Mouse (Mus musculus) liver, embryonic 16.5 days (tissue): ENCODE data around the gene Gpc3. TPM values are rescaled to one million over a fixed set of nuclear protein-coding genes. Genes with fewer than 3 reads are reported as not detected.

Source experiments
- ATAC-seq: fragments of 200-750 bp; cut with Nextera tagmentation; 2 replicates; pipeline ENCODE4 v1.8.0; 2017; ENCODE audit warnings: low read depth, mild to moderate bottlenecking, moderate number of reproducible peaks, moderate library complexity
- H3K27ac ChIP-seq: fragments of 300-500 bp; sonication (generic); 2 replicates; pipeline ENCODE4 v1.5.1; 2014; ENCODE audit warnings: mild to moderate bottlenecking, low read length
- H3K27me3 ChIP-seq: fragments of 300-500 bp; sonication (generic); 2 replicates; pipeline ENCODE4 v1.6.1; 2014; ENCODE audit warnings: low read depth, low read length, mixed read lengths; ENCODE audit not compliant: control insufficient read depth, insufficient read depth
- H3K36me3 ChIP-seq: fragments of 300-500 bp; sonication (generic); 2 replicates; pipeline ENCODE4 v1.6.1; 2014; ENCODE audit warnings: mild to moderate bottlenecking; ENCODE audit not compliant: control insufficient read depth, insufficient read depth
- H3K4me1 ChIP-seq: fragments of 300-500 bp; sonication (generic); 2 replicates; pipeline ENCODE4 v1.6.1; 2014; ENCODE audit warnings: low read depth, low read length, mixed read lengths; ENCODE audit not compliant: control insufficient read depth
- H3K4me2 ChIP-seq: fragments of 300-500 bp; sonication (generic); 2 replicates; pipeline ENCODE4 v1.6.1; 2014; ENCODE audit warnings: low read depth, low read length, mixed read lengths
- H3K4me3 ChIP-seq: fragments of 300-500 bp; sonication (generic); 2 replicates; pipeline ENCODE4 v1.5.1; 2014; ENCODE audit warnings: low read depth, mild to moderate bottlenecking, low read length
- H3K9ac ChIP-seq: fragments of 300-500 bp; sonication (generic); 2 replicates; pipeline ENCODE4 v1.6.1; 2014; ENCODE audit warnings: low read depth, low read length
- H3K9me3 ChIP-seq: fragments of 300-500 bp; sonication (generic); replicated peaks from 2 replicates; pipeline ENCODE4 v1.6.1; 2016; ENCODE audit warnings: low read length; ENCODE audit not compliant: control insufficient read depth
- WGBS: fragments of 180-500 bp; shearing (Covaris S2); extraction: QIAGEN DNeasy Blood & Tissue Kit; methylation state at CpG from one replicate; pipeline ENCODE4 v1.1.7; 2014; ENCODE audit not compliant: insufficient replicate concordance; 5-methylcytosine and 5-hydroxymethylcytosine counted together
- polyA plus RNA-seq: library from polyadenylated mRNA; unstranded; fragments of >200 nt; fragmentation: Nextera tagmentation; extraction: Ambion mirVana; gene quantifications from 2 replicates; pipeline ENCODE4 v1.2.1, GENCODE M21; 2015

Gene Gpc3
- polyA plus RNA-seq: 312 and 343 TPM in 2 replicates

DNA sequence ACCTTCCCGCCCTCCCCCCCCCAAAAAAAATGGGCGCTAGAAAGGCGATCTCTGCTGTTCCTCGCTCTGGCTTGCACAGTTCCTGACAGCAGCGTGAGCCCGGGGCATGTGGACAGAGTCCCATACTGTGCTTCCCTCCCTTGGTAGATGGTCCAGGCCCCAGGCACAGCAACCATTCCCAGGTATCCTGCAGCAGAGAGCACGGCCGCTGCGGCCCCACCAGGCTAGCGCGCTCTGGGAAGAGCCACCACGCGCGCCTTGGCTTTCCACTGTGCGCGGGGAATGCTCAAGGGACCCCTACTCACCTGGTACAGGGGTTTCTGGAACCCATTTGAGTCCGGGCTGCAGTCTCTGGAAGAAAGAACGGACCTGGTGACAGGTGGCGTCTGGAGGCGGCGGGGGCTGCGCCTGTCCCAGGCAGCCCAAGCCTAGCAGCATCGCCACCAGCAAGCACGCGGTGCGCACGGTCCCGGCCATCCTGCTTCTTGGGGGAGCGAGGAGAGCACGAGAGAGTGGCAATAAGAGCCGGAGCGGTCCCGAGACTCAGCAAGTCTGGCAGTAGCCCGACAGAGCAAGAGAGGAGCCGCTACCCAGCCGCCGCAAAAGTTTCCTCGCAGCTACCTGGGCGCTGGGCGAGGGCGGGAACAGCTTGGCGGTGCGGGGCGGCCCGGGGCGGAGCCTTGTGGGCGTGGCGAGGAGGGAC is at the start of gene Gpc3:
TSS of gene Gpc3 (minus strand) at position 623 of the 703 bp plus-strand sequence.
- H3K27ac ChIP-seq: no peak within 1 kb of the TSS

DNA sequence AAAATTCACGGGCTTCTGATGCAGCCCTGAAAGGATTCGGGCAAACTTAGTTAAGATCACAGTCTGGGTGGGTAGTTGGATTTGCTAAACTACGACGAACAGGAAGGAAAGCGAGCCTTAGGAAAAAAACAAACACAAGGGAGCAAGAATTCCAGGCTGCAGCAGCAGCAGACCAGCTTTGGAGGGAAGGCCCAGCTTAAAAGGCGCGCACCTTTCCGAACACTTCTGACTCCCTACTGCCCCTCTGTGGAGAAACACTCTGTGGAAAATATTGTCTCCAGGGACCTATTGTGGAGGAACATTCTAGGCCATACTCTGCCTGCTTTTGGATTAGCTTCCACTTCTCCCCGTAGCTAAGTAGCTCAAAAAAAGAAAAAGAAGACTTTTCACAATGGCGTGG is 38.2 kb upstream of the Gpc3 start:
- Histone ChIP-seq H3K4me3 (no peak overlapping the region), H3K36me3 (no peaks in the 10 kb centered on the region), H3K9ac (no peak overlapping the region), H3K4me1 (no peaks in the 10 kb centered on the region), H3K27me3 (no peaks in the 10 kb centered on the region), H3K9me3 (no peaks in the 10 kb centered on the region), H3K27ac (peak overlapping the region; percentile 9; the same call in 1 of the 2 replicates), H3K4me2 (peak overlapping the region; percentile 34; the same call in 1 of the 2 replicates)
- ATAC-seq: no peak; the same call in 1 of the 2 replicates
- WGBS: 30% methylated on average over 10 of the region's 10 CpGs

More for the DNA sequence above, at the start of gene Gpc3:
- Histone ChIP-seq H3K36me3 (no peaks in the 10 kb centered on the region), H3K27me3 (peaks cover 22% of the 10 kb centered on the region), H3K4me3 (peak within 1 kb of the TSS; percentile 54), H3K9ac (peak within 1 kb of the TSS; percentile 43), H3K4me1 (no peaks in the 10 kb centered on the region), H3K9me3 (no peaks in the 10 kb centered on the region), H3K4me2 (peak within 1 kb of the TSS; percentile 49)
- WGBS: 25% methylated on average over 44 of the region's 48 CpGs
- ATAC-seq: peak; percentile 86

DNA sequence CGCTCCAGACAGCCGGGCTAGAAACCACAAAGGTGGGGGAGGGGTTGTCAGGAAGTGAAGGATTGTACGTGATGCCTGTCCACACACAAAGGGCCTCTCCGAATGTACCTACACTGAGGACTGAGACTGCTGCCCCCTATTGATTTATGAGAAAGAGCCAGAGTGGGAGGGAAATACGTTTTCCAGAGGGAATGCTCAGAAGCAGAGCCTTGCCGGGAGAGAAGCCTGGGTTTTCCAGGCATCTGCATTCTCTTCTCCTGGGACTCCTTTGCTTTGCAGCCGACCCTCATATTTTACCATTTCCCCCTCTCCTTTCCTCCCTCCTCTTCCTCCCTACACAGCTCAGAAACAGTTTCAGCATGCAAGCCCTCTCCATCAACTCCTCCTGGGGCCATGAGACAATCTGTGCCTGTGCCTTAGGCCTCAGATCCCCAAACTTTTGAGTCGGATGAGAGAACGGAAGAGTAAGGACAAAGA is 37.8 kb upstream of the Gpc3 start:
- Histone ChIP-seq H3K9me3 (no peaks in the 10 kb centered on the region), H3K36me3 (no peaks in the 10 kb centered on the region), H3K27me3 (no peaks in the 10 kb centered on the region), H3K4me1 (no peaks in the 10 kb centered on the region), H3K4me2 (peak overlapping the region; percentile 34; the same call in 1 of the 2 replicates), H3K4me3 (no peak overlapping the region), H3K27ac (peak overlapping the region; percentile 9; the same call in 1 of the 2 replicates), H3K9ac (no peak overlapping the region)
- 18% methylated on average over 9 of the region's 9 CpGs for WGBS
- ATAC-seq: peak; percentile 66

DNA sequence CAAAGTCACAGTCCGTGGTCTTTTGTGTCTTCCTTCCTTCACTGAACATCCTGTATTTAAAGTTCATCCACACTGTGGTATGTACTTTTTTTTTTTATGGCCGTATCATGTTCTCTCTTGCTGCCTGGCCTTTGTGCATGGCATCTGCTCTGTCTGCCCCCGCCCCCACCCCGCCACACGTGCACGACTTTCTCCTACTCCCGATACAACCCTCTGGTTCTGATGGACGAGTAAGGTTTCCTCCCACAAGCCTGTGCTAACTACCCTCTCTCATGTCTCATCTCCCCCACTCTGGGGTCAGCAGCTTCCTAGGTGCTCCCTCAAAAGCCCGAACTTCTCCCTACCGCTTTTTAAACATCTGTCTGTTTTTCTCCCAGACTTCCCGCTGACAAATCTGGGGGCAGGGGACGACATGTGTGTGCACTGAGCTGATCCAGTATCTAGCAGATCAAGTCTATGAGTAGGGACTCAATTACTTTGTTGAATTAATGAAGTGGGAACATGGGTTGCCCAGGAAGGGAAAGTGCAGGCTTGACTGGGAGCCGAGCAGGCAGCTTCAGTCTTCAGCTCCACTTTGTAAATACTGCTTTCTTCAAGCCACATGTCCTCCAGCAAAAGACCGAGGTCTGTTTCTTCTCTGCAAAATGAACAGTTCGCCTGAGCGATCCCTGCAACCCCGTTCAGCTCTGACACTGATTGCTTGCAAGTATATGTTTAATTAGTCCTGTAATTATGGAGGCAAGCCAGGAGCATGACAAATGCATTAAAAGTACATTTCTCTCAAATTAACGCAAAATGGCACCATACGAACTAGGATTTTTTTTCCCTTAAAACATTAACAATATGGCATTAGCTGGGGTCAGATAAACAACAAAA is 35.4 kb upstream of the Gpc3 start:
- no peak overlapping the region for H3K27ac ChIP-seq
- no peak overlapping the region for H3K4me3 ChIP-seq

DNA sequence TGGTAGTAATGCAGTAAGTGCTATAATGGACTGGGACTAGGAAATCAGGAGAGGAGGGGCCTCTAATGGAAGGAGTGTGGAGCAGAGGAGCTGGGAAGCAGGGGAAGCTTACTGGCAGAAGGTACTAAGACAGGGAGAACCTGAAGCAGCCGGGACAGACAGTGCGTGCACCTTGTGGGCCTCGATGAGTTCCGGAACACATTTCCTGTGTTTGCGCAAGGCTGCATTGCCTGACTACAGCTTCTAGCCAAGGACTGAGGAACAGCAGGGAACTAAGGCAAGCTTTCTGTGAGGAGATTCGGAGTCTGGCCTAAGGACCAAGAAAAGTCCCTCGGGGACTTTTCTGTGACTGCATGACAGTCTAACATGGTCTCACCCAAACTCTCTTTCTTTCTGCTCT is 30.6 kb upstream of the Gpc3 start:
- H3K27ac ChIP-seq: no peak overlapping the region

More for the DNA sequence above, 35.4 kb upstream of the Gpc3 start:
- no peak for ATAC-seq
- Histone ChIP-seq H3K9ac (no peak overlapping the region), H3K4me1 (no peaks in the 10 kb centered on the region; the same call in 1 of the 2 replicates), H3K27me3 (no peaks in the 10 kb centered on the region), H3K4me2 (no peak overlapping the region), H3K36me3 (no peaks in the 10 kb centered on the region), H3K9me3 (no peaks in the 10 kb centered on the region)
- WGBS: 35% methylated on average over 19 of the region's 19 CpGs

DNA sequence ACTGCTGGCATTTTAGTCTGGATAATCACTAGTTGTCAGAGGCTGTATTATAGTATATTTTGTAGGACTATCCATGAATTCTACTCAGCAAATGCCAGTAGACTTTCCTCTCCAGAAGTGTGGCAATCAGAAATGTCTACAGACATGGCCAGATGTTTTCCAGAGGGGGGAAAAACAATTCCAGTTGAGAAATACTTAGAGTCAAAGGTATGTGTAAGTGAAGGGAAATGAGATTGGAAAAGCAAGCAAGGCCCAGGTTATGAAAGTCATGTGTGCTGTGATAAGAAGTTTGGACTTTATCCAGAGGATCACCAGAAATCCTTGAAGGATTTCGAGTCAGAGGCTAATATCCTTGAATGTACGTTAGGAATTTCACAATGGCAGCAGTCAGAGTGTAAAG is 29.6 kb upstream of the Gpc3 start:
- Histone ChIP-seq H3K4me1 (no peaks in the 10 kb centered on the region; the same call in 1 of the 2 replicates), H3K36me3 (no peaks in the 10 kb centered on the region), H3K4me3 (no peak overlapping the region), H3K9me3 (no peaks in the 10 kb centered on the region), H3K27me3 (no peaks in the 10 kb centered on the region), H3K9ac (no peak overlapping the region), H3K27ac (peak overlapping the region; percentile 29; the same call in 1 of the 2 replicates), H3K4me2 (no peak overlapping the region)
- 35% methylated on average over 2 of the region's 2 CpGs for WGBS
- ATAC-seq: peak; percentile 21; the same call in 1 of the 2 replicates

More for the DNA sequence above, 30.6 kb upstream of the Gpc3 start:
- no peak for ATAC-seq
- 29% methylated on average over 7 of the region's 7 CpGs for WGBS
- Histone ChIP-seq H3K36me3 (no peaks in the 10 kb centered on the region), H3K9me3 (no peaks in the 10 kb centered on the region), H3K27me3 (no peaks in the 10 kb centered on the region), H3K4me1 (no peaks in the 10 kb centered on the region; the same call in 1 of the 2 replicates), H3K9ac (no peak overlapping the region), H3K4me3 (no peak overlapping the region), H3K4me2 (no peak overlapping the region)

DNA sequence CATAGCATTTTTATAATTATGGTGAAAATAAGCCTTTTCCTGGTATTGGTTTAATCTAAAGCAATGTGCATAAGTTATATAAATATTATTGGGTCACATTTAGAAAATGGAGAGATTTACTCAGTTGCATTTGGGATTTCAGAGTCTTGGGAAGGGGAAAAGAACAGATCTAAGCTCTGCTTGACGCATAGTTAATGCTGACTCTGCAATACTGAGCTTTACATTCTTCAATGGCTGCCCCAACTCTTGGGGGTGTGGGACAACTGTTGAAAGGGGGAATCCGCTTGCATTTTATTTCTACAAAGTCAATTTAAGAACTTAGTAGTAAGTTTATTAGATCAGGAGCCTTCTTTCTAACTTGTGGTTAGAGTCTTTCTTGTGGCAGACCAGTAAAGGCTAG is 28.4 kb upstream of the Gpc3 start:
- Histone ChIP-seq H3K9ac (no peak overlapping the region), H3K4me1 (no peaks in the 10 kb centered on the region; the same call in 1 of the 2 replicates), H3K36me3 (no peaks in the 10 kb centered on the region), H3K4me2 (no peak overlapping the region), H3K27me3 (no peaks in the 10 kb centered on the region), H3K9me3 (no peaks in the 10 kb centered on the region), H3K27ac (no peak overlapping the region), H3K4me3 (no peak overlapping the region)
- 57% methylated on average over 2 of the region's 2 CpGs for WGBS
- ATAC-seq: no peak

DNA sequence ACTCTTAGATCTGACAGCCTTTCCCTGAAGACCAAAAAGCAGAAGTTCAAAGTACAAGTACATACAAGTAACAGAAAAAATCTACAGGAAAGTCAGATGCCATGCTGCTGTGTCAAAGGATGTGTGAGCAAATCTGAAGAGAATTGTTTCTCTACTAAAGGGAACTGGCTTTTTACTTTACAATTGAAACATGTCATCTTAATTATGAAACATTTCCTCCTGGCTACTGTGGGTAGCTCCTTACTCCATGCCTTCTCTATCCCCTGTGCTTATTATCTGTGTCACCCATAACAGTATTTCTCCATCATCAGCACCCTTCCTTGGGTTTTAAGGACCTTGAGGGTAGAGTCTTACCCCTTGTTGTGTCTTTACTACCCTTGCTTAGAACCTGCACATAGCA is 23.7 kb upstream of the Gpc3 start:
- no peaks in the 10 kb centered on the region for H3K9me3 ChIP-seq
- no peak overlapping the region for H3K4me3 ChIP-seq
- H3K9ac ChIP-seq: no peak overlapping the region
- no peak overlapping the region for H3K4me2 ChIP-seq
- no peaks in the 10 kb centered on the region for H3K36me3 ChIP-seq
- no peaks in the 10 kb centered on the region for H3K27me3 ChIP-seq
- H3K4me1 ChIP-seq: no peaks in the 10 kb centered on the region
- no peak overlapping the region for H3K27ac ChIP-seq
- no peak for ATAC-seq
